Mouse (Mus musculus) megakaryocyte, embryonic 14.5 days (primary cell): ENCODE data around the gene Gcn1l1. TPM values are rescaled to one million over a fixed set of nuclear protein-coding genes. Genes with fewer than 3 reads are reported as not detected.

Experiments used
- H3K27me3 ChIP-seq: replicated peaks from 2 replicates; pipeline ENCODE3; 2012; ENCODE audit warnings: inconsistent platforms
- H3K36me3 ChIP-seq: replicated peaks from 2 replicates; pipeline ENCODE3; 2012; ENCODE audit warnings: low read length, inconsistent platforms, mixed read lengths
- H3K4me1 ChIP-seq: 2 replicates; pipeline ENCODE4 v1.6.1; 2012; ENCODE audit warnings: inconsistent platforms
- H3K4me3 ChIP-seq: replicated peaks from 2 replicates; pipeline ENCODE3; 2012; ENCODE audit warnings: moderate library complexity, mild to moderate bottlenecking, inconsistent platforms
- H3K9me3 ChIP-seq: 2 replicates; pipeline ENCODE4 v1.6.1; 2012; ENCODE audit warnings: inconsistent platforms
- FLI1 ChIP-seq: IDR thresholded peaks from 2 replicates; pipeline ENCODE4 v1.6.1; 2012; ENCODE audit warnings: low read length, inconsistent platforms, mixed read lengths
- GATA1 ChIP-seq: IDR thresholded peaks from 3 replicates; pipeline ENCODE4 v1.6.1; 2012; ENCODE audit warnings: mixed read lengths, low read length, inconsistent platforms, borderline replicate concordance
- polyA plus RNA-seq: library from polyadenylated mRNA; stranded (reverse); fragments of >175 nt; gene quantifications from 2 replicates; pipeline ENCODE4 v1.2.3, GENCODE M21; 2012; ENCODE audit warnings: low replicate concordance; ENCODE audit not compliant: insufficient read depth

The Gcn1l1 gene
- polyA plus RNA-seq, 1 experiment: 30.4 TPM

DNA sequence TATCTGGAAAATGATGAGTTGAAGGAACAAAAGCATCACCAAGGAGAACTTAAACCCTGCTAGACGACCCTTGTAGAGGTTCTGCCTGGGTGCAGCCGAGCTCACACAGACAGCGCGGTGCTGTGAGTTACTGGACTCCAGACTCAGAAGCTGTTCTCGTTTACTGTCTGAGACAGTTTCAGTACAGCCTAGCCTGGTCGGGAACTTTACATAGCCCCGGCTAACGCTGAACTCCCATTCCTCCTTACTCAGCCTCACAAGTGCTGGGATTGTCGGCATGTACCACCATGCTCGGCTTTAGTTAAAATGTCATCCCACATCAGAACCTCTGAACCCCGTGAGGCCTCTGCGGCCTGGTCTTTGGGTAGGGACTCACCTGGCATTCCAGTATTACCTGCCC, 103.9 kb downstream of the Gcn1l1 start:
- H3K36me3 ChIP-seq: no peaks in the 10 kb centered on the region
- H3K4me1 ChIP-seq: no peaks in the 10 kb centered on the region
- H3K27me3 ChIP-seq: peaks cover 49% of the 10 kb centered on the region
- no peak overlapping the region for H3K4me3 ChIP-seq
- TF ChIP-seq GATA1 (no peak), FLI1 (no peak)
- peaks cover 10% of the 10 kb centered on the region for H3K9me3 ChIP-seq

DNA sequence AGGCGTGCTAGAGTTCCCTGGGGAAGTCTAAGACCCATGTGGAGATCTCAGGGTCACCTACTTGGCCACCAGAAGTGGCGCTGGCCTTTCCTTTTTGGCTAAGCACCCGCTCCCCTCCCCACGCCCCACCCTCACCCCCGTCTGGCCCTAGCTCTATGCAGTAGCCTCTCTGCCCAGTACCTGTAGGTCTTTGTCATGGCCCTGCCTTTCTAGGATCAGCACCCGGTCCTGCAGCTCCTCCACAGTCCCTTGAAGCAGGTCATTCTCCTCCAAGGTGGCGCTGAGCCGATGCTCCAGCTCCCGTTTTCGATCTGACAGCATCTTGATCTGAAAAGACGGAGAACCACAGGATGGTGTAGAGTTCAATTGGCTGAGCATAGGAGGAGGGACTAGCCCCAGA, 104.9 kb downstream of the Gcn1l1 start:
- Histone ChIP-seq H3K4me1 (no peaks in the 10 kb centered on the region), H3K27me3 (peaks cover 53% of the 10 kb centered on the region), H3K4me3 (no peak overlapping the region), H3K36me3 (no peaks in the 10 kb centered on the region), H3K9me3 (peaks cover 7% of the 10 kb centered on the region)
- TF ChIP-seq FLI1 (no peak), GATA1 (no peak)

- Histone ChIP-seq H3K4me3 (no peak overlapping the region), H3K27me3 (peaks cover 52% of the 10 kb centered on the region), H3K36me3 (no peaks in the 10 kb centered on the region), H3K4me1 (no peaks in the 10 kb centered on the region), H3K9me3 (peaks cover 3% of the 10 kb centered on the region)
- no peak for TF ChIP-seq FLI1
- no peak for TF ChIP-seq GATA1
Observed at GRCm38 (mm10) chr5:115670406-115670805, 105.4 kb downstream of the Gcn1l1 start.

GRCm38 (mm10) chr5:115671846-115672245, 106.8 kb downstream of the Gcn1l1 start:
- no peak overlapping the region for H3K4me3 ChIP-seq

More at GRCm38 (mm10) chr5:115671846-115672245, 106.8 kb downstream of the Gcn1l1 start:
- Histone ChIP-seq H3K9me3 (no peaks in the 10 kb centered on the region), H3K36me3 (no peaks in the 10 kb centered on the region), H3K27me3 (peaks cover 45% of the 10 kb centered on the region), H3K4me1 (no peaks in the 10 kb centered on the region)
- TF ChIP-seq FLI1: no peak
- no peak for TF ChIP-seq GATA1

Other genes starting within 250 kb of the Gcn1l1 start
- gene Srsf9, start 238.1 kb upstream of the Gcn1l1 start, polyA plus RNA-seq: 79.3 and 86.6 TPM in 2 replicates
- 1.9 and 8.0 TPM in 2 replicates for gene Gatc, start 224.1 kb upstream of the Gcn1l1 start, polyA plus RNA-seq
- 7.6 TPM in 1 of 2 replicates, not detected in the other for gene Triap1, start 224.0 kb upstream of the Gcn1l1 start, polyA plus RNA-seq
- gene Cox6a1, start 216.3 kb upstream of the Gcn1l1 start, polyA plus RNA-seq: 3,165 and 8,052 TPM in 2 replicates
- gene Msi1, start 135.7 kb upstream of the Gcn1l1 start, polyA plus RNA-seq: 0.02 and 2.2 TPM in 2 replicates
- not detected in 2 replicates for gene Pla2g1b, start 99.0 kb upstream of the Gcn1l1 start, polyA plus RNA-seq
- gene Sirt4, start 80.5 kb upstream of the Gcn1l1 start, polyA plus RNA-seq: 3.1 TPM in 1 of 2 replicates, not detected in the other
- gene Pxn, start 58.6 kb upstream of the Gcn1l1 start, polyA plus RNA-seq: 63.1 and 67.7 TPM in 2 replicates
- gene Rplp0, start 5.8 kb upstream of the Gcn1l1 start, polyA plus RNA-seq: 975 and 2,538 TPM in 2 replicates
- 29.5 and 94.9 TPM in 2 replicates for gene Rab35, start 66.7 kb downstream of the Gcn1l1 start, polyA plus RNA-seq
- 6.5 and 6.7 TPM in 2 replicates for gene Bicdl1, start 166.4 kb downstream of the Gcn1l1 start, polyA plus RNA-seq